Mouse (Mus musculus) layer of hippocampus, postnatal 25 days (tissue): ENCODE results near the gene Cadm1. TPM values are rescaled to one million over a fixed set of nuclear protein-coding genes. Genes with fewer than 3 reads are reported as not detected.

Source experiments
- DNase-seq, 2 experiments: peaks; one replicate each; pipeline ENCODE4 v3.0.0; 2022; ENCODE audit warnings: mixed read lengths in 2 of 2, low spot score in 1 of 2; ENCODE audit errors: extremely low spot score in 1 of 2
- total RNA-seq, 2 experiments: library from RNA; stranded (reverse); gene quantifications; 2 replicates each; pipeline ENCODE4 v1.2.3; 2021

Gene Cadm1
- total RNA-seq, 2 experiments from 2014 or later = 234 to 235 TPM

DNA sequence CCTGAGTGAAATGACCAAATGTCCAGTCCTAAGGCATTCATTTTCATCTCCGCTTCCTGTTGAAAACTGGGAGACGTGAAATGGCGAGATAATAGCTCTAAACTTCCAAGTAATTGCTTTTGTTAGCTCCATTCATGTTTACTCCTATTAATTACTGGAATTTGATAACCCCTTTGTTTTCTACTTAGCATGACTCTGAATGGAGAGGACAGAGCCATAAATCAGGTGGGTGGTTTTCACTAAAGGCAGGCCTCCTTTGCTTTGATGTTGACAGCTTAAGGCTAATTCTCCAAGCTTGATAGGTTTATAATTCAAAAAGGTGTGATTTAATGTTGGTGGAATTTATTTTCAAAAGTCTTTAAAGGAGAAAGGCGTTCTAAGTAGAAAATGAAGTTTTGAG is 74.0 kb downstream of the Cadm1 start:
- DNase-seq = no peak

- no peak for DNase-seq
Measured at GRCm38 (mm10) chr9:47605628-47606027, 75.7 kb downstream of the Cadm1 start.

DNA sequence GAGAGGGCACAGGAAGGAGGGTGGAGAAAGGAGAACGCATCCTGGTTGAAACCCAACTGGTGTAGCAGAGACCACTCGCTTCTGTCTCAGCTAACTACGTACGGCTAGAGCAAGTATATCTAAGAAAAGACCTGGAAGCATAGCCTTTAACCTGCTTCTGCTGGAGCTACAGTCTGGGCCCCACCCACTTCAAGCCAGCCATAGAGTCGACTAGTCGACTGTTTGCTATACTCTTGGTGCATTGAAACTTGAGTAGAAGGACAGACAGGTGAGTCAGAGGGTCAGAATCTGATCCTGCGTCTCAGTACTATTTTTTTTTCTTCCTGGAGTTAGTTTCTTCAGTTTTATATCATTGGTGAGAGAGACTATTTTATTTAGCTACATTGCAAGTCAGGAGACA is 78.5 kb downstream of the Cadm1 start:
- no peak for DNase-seq

GRCm38 (mm10) chr9:47608921-47609320 is 78.9 kb downstream of the Cadm1 start:
- no peak for DNase-seq

DNA sequence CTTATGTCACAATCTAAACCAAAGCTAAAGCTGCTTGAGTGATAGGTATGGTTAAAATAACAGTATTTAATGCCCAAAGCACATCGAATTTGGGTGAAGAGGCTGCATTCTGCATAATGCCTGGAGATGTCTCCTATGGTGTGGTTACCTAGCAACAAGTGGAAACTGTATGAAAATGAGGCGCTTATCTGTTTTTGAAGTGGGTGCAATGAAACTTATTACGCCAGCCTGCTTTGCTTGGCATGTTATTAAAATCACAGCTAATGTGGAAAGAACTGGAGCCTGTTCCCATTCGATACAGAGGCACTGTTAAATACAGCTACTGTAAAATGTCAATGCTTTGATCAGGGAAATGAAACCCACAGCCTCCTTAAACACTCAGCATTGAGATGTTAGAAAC is 79.5 kb downstream of the Cadm1 start:
- no peak for DNase-seq

DNA sequence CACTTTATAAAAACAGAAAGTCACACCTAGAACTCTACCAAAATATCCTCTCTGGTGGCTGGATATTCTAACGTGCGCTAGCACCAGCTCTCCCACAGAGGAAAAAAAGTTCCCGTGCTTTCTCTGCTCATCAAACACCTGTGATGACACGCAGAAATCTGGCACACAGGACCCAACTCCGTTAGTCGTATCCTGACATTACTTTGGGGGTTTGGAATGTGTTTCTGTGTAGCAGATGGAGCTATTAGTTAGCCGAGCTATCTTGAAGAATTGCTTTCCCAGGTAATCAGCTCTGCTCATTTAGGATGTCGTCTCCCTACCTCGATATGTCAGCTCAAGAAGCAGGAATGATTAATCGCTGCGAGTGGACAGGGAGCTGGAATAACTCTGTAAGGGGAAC is 80.3 kb downstream of the Cadm1 start:
- DNase-seq = no peak

DNA sequence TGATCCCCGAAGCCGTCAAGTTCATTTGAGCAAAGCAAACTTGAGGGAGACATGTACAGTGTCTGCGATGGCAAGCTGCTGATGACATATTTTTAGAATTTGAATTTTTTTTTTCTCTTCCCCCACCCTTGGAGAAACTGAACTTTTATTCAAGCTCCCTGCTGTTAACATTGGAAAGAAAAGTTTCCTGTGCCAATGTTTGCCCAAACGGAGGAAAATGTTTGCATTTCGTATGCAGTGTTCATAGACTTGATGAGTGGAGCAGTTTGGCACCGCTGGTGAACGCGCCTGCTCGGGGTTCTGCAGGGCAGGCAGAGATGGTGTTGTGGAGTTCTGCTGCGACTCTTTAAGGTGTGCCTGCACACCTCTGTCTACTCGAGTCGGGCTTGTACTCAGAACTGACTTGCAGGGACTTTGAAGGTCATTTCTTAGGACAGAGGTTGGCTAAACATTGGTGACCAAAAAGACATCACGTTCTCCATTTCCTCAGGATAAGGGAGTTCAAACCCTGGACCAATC is 83.0 kb downstream of the Cadm1 start:
- DNase-seq = no peak

- no peak for DNase-seq
Measured at GRCm38 (mm10) chr9:47615049-47615448, 85.1 kb downstream of the Cadm1 start.

- DNase-seq = no peak
Measured at GRCm38 (mm10) chr9:47616391-47616790, 86.4 kb downstream of the Cadm1 start.

DNA sequence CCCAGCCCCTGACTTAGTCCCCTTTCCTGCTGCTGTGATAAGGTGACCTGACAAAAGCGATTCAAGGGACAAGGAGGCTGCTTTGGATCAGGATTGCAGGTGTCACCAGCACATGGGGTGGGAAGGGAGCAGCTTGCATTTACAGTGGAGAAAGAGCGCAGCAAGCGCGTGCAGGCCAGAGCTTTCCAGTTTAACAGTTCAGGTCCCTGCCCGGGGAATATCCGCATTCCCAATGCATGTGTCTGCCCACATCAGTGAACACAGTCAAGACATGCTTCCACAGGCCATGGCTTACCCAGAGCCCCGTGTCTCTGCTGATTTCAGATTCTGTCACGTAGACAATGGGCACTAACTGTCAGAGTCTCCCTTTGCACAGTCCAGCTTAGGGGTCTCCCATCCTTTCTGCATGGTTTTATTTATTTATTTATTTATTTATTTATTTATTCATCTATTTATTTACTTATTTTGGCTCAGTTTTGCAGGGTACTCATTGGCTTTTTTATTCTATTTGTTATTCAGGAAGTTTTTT is 89.6 kb downstream of the Cadm1 start:
- no peak for DNase-seq

DNA sequence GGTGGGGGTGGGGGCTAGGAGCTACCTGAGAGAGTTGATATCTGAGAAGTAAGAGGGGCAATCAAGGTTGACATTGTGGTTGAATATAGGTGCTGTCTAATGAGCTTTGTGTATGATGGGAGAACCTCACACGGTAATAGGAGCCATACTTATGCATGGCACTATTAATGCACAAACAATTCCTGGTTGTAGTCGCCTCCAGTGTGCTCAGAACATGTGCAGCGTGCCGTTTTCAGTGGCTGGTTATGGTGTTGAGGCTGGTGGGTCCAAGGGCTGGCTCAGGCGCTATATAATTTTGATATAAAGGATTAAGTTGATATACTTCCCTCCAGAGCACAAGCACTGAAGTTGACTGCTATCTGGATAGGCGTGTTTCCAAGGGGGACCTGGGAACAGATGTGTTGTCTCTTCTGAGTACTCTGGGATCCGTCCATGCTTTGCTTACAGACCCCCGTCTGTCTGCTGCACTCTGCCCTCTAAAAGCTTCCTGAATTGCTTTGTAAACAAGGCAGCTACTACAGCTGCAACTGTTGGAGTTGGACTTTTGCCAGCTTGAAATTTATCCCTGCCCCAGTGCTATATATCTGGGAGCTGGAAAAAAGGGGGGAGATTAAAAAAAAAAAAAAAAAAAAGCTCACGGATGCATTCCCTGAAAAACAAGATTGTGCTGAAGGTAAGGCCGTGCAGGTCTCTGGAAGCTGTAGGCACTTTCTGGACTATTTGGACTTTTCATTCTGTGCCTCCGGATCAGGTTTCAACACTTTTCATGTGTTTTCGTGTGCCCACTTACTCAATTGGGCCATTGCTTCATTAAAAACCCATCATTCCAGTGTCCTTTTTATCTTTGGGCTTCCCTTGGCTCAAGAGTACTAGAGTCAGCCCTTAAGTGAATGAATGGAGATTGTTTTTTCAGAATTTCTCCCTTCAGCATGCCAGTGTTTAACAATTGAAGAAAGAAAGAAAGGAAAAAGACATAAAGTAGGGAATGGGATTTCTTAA is 93.8 kb downstream of the Cadm1 start:
- DNase-seq = no peak

DNA sequence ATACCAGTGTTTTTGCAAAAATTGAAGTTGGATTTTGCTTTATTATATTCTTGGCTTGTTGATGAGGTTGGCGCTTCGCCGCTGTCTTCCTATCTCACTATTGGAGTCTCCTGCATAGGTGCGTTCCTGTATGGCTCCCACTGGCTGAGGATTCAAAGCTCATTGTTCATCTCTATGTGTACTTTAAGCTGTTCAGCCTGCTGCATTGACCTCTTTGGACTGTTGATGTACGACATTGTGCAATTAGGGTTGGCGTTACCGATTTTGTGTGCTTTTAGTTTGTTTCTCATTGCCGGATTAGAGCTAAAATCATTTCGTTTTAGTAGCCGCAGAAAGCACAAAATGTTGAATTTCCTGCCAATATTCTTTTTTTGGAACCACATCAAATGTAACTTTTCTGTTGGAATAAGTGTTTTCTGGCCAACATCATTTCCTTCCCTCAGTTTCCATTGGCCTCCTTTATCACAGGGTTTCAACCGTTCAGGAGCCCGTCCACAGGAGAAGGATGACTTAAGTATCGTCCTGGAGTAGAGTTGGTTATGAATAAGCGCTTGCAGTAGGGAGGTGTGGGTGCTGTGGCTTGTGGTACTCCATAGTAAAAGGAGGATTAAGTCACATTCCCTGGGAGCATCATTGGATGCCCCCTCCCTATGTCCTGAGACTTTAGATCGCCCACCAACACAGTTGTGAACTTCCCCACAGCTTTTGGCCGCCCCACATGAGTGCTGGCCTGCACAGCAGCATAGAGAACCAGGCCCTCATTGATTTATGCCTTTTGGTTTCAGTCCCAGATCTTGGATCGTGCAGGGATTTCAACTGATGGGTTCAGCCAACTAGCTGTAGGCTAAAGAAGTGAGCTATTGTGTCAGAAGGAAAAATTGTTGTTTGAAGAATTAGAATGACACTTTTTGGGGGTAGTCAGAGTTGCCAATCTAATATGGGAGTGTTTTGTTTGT is 94.9 kb downstream of the Cadm1 start:
- no peak for DNase-seq

DNA sequence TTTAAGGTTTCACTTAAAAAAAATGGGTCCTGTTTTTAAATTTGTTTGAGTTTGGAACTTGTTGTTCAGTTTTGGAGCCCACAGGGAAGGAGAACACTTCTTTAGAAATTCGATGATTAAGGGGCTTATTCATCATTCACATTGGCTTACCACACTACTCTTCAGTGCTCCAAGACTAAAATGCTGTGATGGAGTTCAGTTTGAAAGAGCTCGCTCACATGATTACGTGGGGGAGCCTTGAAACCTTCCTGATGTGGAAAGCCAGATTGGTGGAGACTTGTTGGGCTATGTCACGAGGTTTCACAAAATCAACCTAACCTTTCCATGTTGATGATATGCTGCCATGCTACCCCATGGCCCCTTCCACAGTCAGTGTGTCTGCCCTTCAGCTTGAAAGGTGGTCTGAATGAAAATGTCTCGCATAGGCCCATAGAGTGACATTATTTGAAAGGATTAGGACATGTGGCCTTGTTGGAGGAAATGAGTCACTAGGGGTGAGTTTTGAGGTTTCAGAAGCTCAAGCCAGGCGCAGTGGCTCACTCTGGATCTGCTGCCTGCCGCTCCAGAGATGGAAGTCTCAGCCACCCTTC is 95.7 kb downstream of the Cadm1 start:
- no peak for DNase-seq

GRCm38 (mm10) chr9:47627966-47628365 is 98.0 kb downstream of the Cadm1 start:
- DNase-seq = no peak

DNA sequence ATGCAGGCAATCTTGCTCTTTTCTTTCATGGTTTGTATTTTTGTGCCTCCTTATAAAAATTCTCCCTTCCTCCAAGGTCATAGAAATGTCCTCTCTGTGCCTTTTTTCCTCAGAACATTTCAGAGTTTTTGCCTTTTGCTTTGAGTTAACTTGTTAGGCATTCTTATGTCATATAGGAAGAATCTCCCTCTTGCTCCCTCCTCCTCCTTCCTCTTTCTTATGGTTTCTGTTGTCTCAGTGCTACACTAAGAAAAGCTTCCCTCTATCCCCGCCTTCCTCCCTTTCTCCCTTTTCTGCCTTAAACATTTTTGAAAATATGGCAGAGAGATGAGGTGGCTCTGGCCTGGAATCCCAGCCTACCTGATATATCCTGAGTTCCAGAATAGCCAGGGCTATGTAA is 98.6 kb downstream of the Cadm1 start:
- DNase-seq = no peak

DNA sequence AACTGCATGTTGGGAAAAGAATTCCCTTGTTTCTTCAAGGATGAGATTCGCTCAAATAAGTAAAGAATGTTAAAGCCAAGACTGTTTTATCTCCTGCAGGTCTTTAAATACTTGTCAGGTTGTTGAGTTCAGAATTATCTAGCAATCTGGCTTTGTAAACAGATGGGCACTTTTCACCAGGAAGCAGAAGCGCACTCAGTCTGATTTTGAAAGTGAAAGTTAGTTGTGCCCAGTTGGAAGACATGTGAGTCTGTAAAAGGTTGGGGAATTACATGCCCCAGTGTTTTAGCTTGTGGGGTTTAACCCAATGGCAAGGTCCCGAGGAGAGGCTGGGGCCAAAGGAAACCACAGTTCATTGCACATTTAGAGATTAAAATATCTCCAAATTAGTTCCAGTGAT is 104.7 kb downstream of the Cadm1 start:
- DNase-seq = peak in 1 of 2 experiments; percentile 6

- no peak for DNase-seq
Measured at GRCm38 (mm10) chr9:47642663-47643062, 112.7 kb downstream of the Cadm1 start.

GRCm38 (mm10) chr9:47645056-47645455 is 115.1 kb downstream of the Cadm1 start:
- DNase-seq = no peak

- DNase-seq = no peak
Measured at GRCm38 (mm10) chr9:47651431-47651830, 121.5 kb downstream of the Cadm1 start.

- DNase-seq = no peak
Measured at GRCm38 (mm10) chr9:47652203-47652602, 122.2 kb downstream of the Cadm1 start.
